Mouse (Mus musculus) ovary, postnatal 14 days (tissue): ENCODE measurements around the gene Abtb2.
A peak's percentile ranks its signal among the peaks of the same experiment; 100 is the strongest.

Experiments
- DNase-seq: peaks from one replicate; pipeline ENCODE4 v3.0.0; 2022; ENCODE audit warnings: low spot score

The Abtb2 gene

GRCm38 (mm10) chr2:103687888-103688287 is 121.8 kb downstream of the Abtb2 start:
- DNase-seq = no peak

- DNase-seq = no peak
These were observed 124.3 kb downstream of the Abtb2 start for GRCm38 (mm10) chr2:103690425-103690824.

GRCm38 (mm10) chr2:103690828-103691227 is 124.7 kb downstream of the Abtb2 start:
- DNase-seq = no peak

- no peak for DNase-seq
These were observed 125.2 kb downstream of the Abtb2 start for GRCm38 (mm10) chr2:103691278-103691677.

GRCm38 (mm10) chr2:103692810-103693209 is 126.7 kb downstream of the Abtb2 start:
- no peak for DNase-seq

GRCm38 (mm10) chr2:103694777-103695563 is 128.9 kb downstream of the Abtb2 start:
- DNase-seq = no peak

GRCm38 (mm10) chr2:103696177-103696576 is 130.1 kb downstream of the Abtb2 start:
- DNase-seq = no peak

GRCm38 (mm10) chr2:103700514-103700913 is 134.4 kb downstream of the Abtb2 start:
- no peak for DNase-seq

- no peak for DNase-seq
These were observed 137.2 kb downstream of the Abtb2 start for GRCm38 (mm10) chr2:103703336-103703735.

- no peak for DNase-seq
These were observed 137.8 kb downstream of the Abtb2 start for GRCm38 (mm10) chr2:103703865-103704264.

GRCm38 (mm10) chr2:103705826-103706225 is 139.7 kb downstream of the Abtb2 start:
- no peak for DNase-seq

- peak; percentile 51 for DNase-seq
These were observed 140.1 kb downstream of the Abtb2 start for GRCm38 (mm10) chr2:103706226-103706625.

- no peak for DNase-seq
These were observed 141.1 kb downstream of the Abtb2 start for GRCm38 (mm10) chr2:103707056-103707776.

GRCm38 (mm10) chr2:103710849-103711248 is 144.7 kb downstream of the Abtb2 start:
- DNase-seq = no peak

GRCm38 (mm10) chr2:103713831-103714230 is 147.7 kb downstream of the Abtb2 start:
- DNase-seq = no peak

- DNase-seq = no peak
These were observed 148.3 kb downstream of the Abtb2 start for GRCm38 (mm10) chr2:103714412-103714811.

GRCm38 (mm10) chr2:103718594-103719291 is 152.6 kb downstream of the Abtb2 start:
- peak; percentile 64 for DNase-seq

GRCm38 (mm10) chr2:103719292-103719646 is 153.2 kb downstream of the Abtb2 start:
- DNase-seq = no peak

- no peak for DNase-seq
These were observed 158.4 kb downstream of the Abtb2 start for GRCm38 (mm10) chr2:103724521-103724920.

GRCm38 (mm10) chr2:103728027-103728540 is 162.0 kb downstream of the Abtb2 start:
- DNase-seq = no peak

- DNase-seq = no peak
These were observed 164.9 kb downstream of the Abtb2 start for GRCm38 (mm10) chr2:103730999-103731398.

GRCm38 (mm10) chr2:103731423-103731822 is 165.3 kb downstream of the Abtb2 start:
- no peak for DNase-seq

- DNase-seq = no peak
These were observed 176.7 kb downstream of the Abtb2 start for GRCm38 (mm10) chr2:103742821-103743220.
